In the genomic region with DNA sequence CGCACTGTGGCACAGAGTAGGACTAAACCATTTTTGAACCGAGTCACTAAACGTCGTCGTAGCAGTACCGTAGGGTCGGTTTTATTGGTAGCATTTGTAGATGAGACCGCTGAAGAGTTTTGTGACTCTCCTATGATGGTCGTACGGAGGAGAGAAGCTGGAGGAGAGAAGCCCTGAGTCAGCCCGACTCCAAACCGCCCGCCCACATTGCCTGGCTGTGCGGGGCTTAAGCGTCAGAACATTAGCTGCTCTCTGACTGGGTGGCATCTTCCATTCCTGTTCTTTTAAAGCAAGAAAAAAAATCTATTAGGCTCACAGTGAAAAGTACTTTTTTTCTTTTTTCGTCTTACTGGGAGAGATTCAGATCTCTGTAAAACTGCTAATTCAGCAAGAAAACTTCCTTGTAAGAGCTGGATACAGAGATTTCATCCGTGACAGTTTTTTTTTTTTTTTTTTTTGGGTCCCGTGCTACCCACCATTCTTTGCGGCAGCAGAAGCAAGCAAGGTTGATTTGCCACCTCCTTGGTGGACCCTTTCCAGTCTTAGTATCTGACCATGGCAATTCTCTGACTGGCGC, we compare ENCODE assay signal across 12 mouse cellular contexts.
A peak's percentile ranks its signal among the peaks of the same experiment; 100 is the strongest.
DNase-seq lines count a peak whose midpoint lies in the region; ATAC-seq and TF ChIP-seq lines count a peak whose summit lies in the region.
"Had no signal": no experiment of that assay in that cellular context is flagged by ENCODE, and none has a peak within 500 bp of the region (broad histone marks: within the 10 kb centered on the region; RNA-seq: fewer than 3 reads in every experiment).

No protein-coding gene starts in this region.

- no peak for TF ChIP-seq POLR2A in testis, adult 2 months (IDR thresholded peaks at IDR 0.05; ENCODE audit: control insufficient read depth, low read depth, low read length)

- H3K36me3 ChIP-seq in kidney, embryonic 16.5 days (ENCODE audit: insufficient read depth, low read length), result no peaks in the 10 kb centered on the region
- H3K36me3 ChIP-seq in testis, adult 2 months (ENCODE audit: control insufficient read depth, insufficient read depth, low read length), result no peaks in the 10 kb centered on the region
- no peaks in the 10 kb centered on the region for H3K36me3 ChIP-seq in hindbrain, embryonic 14.5 days (replicated peaks; ENCODE audit: control insufficient read depth, insufficient read depth)

- WGBS in kidney, embryonic 16.5 days, result 69% methylated on average over 20 of the region's 20 CpGs
- WGBS in hindbrain, embryonic 14.5 days, result 71% methylated on average over 20 of the region's 20 CpGs

- H3K9me3 ChIP-seq in kidney, embryonic 16.5 days (ENCODE audit: low read length), result no peaks in the 10 kb centered on the region
- H3K9me3 ChIP-seq in hindbrain, embryonic 14.5 days (ENCODE audit: control insufficient read depth, low read length), result no peaks in the 10 kb centered on the region

- H3K27me3 ChIP-seq in kidney, embryonic 16.5 days (ENCODE audit: insufficient read depth, low read length), result peaks cover 5% of the 10 kb centered on the region; the same call in 1 of the 2 replicates
- no peaks in the 10 kb centered on the region for H3K27me3 ChIP-seq in testis, adult 2 months (ENCODE audit: control insufficient read depth, insufficient read depth, low read length)
- no peaks in the 10 kb centered on the region for H3K27me3 ChIP-seq in hindbrain, embryonic 14.5 days (ENCODE audit: control insufficient read depth, insufficient read depth, low read length)

- DNase-seq in kidney, adult 11 months, result no peak
- DNase-seq in testis, postnatal 14 days (ENCODE audit: low spot score), result no peak
- no peak for DNase-seq in hindbrain, embryonic 14.5 days (ENCODE audit: low spot score)
- no peak for DNase-seq in thymus, postnatal 0 days (ENCODE audit: low spot score)
- DNase-seq: adrenal gland, adult 8-10 months; gastrocnemius, adult 2 months; heart, postnatal 10 days; lung, postnatal 14 days; thymus, postnatal 14 days had no signal

- peak overlapping the region; percentile 30 for H3K4me2 ChIP-seq in kidney, embryonic 16.5 days (replicated peaks; ENCODE audit: low read depth, low read length)
- peak overlapping the region; percentile 21; the same call in 1 of the 2 replicates for H3K4me2 ChIP-seq in hindbrain, embryonic 14.5 days (replicated peaks)

- H3K27ac ChIP-seq in kidney, embryonic 16.5 days (ENCODE audit: low read length), result no peak overlapping the region
- no peak overlapping the region for H3K27ac ChIP-seq in testis, adult 2 months (ENCODE audit: control insufficient read depth, insufficient read depth, low read depth, low read length)
- no peak overlapping the region for H3K27ac ChIP-seq in hindbrain, embryonic 14.5 days
- H3K27ac ChIP-seq: gastrocnemius, adult 2 months had no signal

- no peaks in the 10 kb centered on the region for H3K4me1 ChIP-seq in kidney, embryonic 16.5 days (ENCODE audit: insufficient read depth, low read length)
- H3K4me1 ChIP-seq in testis, adult 2 months (ENCODE audit: control insufficient read depth, insufficient read depth, low read length), result peaks cover 6% of the 10 kb centered on the region
- H3K4me1 ChIP-seq in hindbrain, embryonic 14.5 days (replicated peaks; ENCODE audit: control insufficient read depth, insufficient read depth, low read length), result no peaks in the 10 kb centered on the region

- ATAC-seq in kidney, embryonic 16.5 days (ENCODE audit: low FRiP score, low TSS enrichment), result no peak
- no peak for ATAC-seq in hindbrain, embryonic 14.5 days (ENCODE audit: low FRiP score)
- ATAC-seq in monocyte, adult 5-6 weeks (replicated peaks; ENCODE audit: insufficient number of reproducible peaks, low FRiP score, low TSS enrichment, poor library complexity, severe bottlenecking), result no peak

- no peak overlapping the region for H3K4me3 ChIP-seq in kidney, embryonic 16.5 days (ENCODE audit: low read length)
- H3K4me3 ChIP-seq in testis, adult 2 months (ENCODE audit: control insufficient read depth, low read depth, low read length), result peak overlapping the region; percentile 41
- H3K4me3 ChIP-seq in hindbrain, embryonic 14.5 days (replicated peaks; ENCODE audit: low read length), result no peak overlapping the region
- H3K4me3 ChIP-seq: gastrocnemius, adult 2 months had no signal

- H3K9ac ChIP-seq in kidney, embryonic 16.5 days (replicated peaks; ENCODE audit: low read length), result no peak overlapping the region
- H3K9ac ChIP-seq in hindbrain, embryonic 14.5 days, result no peak overlapping the region

- no peak for TF ChIP-seq CTCF in testis, adult 2 months (IDR thresholded peaks at IDR 0.05; ENCODE audit: control insufficient read depth, insufficient read depth, insufficient replicate concordance, low read depth, low read length)
